Mouse (Mus musculus): ENCODE measurements around the gene Rasl2-9.

DNA sequence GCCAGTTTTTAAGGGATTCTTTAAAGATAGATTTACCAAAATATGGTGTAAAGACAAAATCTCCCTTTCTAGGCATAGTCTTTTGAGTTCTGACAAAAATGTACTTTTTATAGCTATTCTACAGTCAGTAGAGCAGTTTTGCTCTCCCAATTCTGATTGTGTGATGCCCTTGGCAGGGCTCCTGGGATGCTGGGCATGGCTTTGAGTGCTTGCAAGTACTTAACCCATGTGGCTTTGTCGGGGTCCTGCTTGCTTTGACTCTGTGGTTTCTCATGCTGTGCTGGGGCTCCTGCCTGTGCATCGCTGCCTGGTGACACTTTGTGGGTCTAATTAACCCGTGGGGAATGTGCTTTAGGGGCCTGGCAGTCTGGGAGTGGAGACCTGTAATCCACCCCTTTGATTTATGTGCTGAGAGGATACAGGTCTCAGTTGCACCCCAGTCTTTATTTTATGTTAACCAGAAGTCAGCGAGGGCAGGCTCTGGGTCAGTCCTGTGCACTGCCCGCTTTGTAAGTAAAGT lies 38.8 kb downstream of the Rasl2-9 start:
- TF ChIP-seq POLR2A (IDR thresholded peaks at IDR 0.05; ENCODE audit: extremely low read depth, insufficient read depth, low read length) (no peak), CTCF (IDR thresholded peaks at IDR 0.05; ENCODE audit: low read depth, low read length) (no peak)

Data from liver, adult 2 months (tissue).